Mouse (Mus musculus) cerebellum, postnatal 10 days (tissue): ENCODE results near the gene Nup107.

ENCODE experiments used
- DNase-seq, 2 experiments: peaks; one replicate each; pipeline ENCODE4 v3.0.0; 2021; ENCODE audit warnings: mixed read lengths in 2 of 2

Gene Nup107

DNA sequence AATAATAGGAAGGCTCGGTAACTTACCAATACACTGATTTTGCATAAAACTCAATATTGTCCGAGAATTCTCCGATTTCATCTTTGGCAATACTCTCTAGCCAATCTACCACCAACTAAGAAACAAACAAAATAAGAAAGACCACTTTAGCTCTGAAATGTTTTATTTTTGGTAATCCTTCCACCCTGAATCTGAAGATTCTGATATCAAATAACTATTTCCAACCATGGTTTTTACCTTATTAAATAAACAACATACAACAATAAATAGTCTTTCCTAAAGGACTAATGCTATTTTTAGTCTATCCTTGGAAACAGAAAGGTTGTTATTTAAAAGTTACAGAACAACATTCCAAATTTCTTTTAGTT is 15.4 kb downstream of the Nup107 start:
- no peak for DNase-seq

GRCm38 (mm10) chr10:117776281-117777102 is 16.0 kb downstream of the Nup107 start:
- no peak for DNase-seq

DNA sequence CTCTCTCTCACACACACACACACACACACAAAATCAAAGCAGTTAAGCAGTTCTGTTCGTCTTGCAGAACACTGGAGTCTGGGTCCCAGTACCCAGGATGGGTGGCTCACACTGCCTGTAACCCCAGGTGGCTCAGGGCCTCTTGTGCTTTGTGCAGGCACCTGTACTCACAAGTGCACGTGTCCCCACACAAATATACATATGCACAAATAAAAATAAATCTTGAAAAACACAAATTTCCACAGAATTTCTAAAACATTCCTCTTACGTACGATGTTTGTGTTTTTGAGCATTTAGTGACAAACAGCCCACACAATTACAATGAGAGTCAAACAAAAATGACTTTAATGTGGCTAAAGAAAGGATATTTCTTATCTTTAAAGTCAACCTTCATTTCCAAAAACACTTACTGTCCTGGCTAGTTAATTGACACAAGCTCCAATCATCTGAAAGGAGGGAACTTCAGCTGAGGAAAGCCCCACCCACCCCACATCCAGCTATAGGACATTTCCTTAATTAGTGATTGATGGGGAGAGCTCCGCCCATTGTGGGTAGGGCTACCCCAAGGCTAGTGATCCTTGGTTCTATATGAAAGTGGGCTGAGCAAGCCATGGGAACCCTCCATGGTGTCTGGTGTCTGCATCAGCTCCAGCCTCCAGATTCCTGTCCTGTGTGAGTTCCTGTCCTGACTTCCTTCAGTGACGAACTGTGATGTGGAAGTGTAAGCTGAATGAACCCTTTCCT is 16.9 kb downstream of the Nup107 start:
- no peak for DNase-seq

- no peak for DNase-seq
Measured at GRCm38 (mm10) chr10:117774817-117775120, 17.7 kb downstream of the Nup107 start.

- DNase-seq: no peak
Measured at GRCm38 (mm10) chr10:117774011-117774816, 18.3 kb downstream of the Nup107 start.

DNA sequence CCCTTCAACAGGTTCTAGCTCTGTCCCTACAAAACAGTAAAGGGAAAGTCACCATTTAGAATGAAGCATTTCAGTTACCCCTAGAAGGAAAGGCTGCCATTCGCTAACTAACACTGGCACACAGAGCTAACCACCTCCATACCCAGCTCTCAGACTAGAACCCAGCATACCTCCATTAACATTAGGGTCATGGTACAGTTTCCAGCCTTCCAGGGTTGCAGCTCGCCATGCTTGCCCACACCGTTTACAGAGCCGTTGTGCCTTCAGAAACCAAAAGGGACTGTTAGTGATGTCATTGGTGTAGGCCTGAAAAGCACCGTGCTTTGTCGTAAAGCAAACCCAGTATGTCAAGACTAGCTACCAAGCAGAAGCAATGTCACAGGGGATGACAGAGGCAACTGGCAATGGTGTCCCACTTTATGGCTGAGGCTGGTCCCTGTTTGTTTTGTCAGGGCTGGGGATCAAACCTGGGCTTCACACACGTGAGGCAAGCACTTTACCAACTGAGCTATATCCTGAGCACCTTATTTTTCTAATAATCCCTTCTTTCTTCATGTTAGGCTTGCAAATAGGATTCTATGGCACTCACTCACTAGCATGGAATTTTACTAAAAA is 19.3 kb downstream of the Nup107 start:
- no peak for DNase-seq

GRCm38 (mm10) chr10:117772364-117773105 is 20.0 kb downstream of the Nup107 start:
- DNase-seq: no peak

DNA sequence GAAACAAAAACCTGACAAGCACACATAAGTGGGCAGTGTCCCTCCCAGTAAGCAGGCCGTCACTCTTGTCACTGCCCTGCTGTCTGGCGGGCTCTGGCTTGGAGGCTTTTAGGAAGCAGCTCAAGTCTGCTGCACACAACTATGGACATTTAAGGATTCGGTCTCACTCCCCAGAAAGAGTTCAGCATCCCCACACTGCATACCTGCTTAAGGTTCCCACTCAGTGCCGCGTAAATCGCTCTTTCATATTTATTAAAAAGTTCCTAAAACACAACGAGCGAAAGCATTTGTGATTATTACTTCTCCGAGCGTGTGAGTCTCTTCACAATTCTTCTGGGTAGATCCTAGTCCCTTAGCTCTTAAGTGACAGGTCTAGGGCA is 21.4 kb downstream of the Nup107 start:
- no peak for DNase-seq

- no peak for DNase-seq
Measured at GRCm38 (mm10) chr10:117770286-117771130, 22.0 kb downstream of the Nup107 start.

DNA sequence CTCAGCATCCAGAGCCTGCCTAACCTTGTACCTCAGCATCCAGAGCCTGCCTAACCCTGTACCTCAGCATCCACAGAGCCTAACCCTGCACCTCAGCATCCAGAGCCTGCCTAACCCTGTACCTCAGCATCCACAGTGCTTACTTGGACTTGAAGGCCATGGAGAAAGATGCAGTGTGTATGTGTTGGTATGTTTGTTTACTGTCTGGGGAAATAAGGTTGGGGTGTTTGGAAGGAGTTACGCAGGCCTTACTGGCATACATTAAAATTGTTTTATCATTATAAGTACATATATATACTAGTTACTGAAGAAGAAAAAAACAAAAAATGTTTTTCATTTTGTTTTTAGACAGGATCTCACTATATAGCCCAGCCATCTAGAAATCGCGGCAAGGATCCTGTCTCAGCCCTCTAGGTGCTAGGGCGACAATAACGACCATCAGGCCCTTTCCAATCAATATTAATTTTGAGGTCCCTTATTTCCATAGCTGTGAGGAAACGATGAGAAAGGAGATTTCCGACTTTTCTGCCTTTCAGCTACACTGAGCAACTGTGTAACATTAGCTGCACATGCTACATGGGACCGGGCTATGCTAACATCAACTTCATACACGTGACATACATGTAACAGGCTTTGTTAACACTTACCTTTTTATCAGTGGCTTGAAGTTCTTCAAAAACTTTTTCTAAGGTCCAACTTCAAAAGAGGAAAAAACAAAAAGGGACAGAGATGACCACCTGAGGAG is 22.8 kb downstream of the Nup107 start:
- DNase-seq: no peak

- no peak for DNase-seq
Measured at GRCm38 (mm10) chr10:117768141-117768440, 24.4 kb downstream of the Nup107 start.

DNA sequence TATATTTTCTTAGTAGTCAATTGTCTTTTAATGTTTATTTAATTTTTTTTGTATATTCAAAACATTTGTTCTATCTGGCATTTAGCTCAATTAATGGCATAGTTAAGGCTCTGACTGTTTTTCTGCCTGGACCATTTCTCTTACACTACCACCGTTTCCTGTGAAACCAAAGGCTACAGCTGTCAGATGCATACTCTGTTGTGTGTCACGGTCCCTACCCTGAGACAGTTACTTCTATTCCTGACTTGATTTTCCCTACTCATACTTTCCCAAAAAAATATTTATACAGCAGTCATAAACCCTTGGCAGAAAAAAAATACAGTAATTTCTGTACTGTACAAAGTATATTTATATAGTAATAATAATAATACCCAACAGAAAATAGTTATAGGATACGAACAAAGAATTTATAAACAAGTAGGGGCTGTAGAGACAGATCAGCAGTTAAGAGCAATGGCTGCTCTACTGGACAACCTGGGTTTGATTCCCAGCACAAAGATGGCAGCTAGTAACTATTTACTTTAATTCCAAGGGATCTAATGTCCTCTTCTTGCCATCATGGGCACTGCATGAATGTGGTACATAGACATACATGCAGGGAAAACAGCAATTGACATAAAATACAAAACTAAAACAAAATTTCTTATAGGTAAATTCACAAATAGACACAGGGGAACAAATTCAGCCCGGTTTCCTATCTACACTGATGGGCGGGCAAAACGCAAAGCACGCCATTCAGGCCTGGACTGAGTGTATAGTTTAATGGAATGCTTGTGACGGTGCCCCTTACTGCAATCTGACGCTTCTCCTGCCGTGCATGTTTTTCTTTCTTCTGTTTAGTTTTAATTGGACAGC is 25.0 kb downstream of the Nup107 start:
- no peak for DNase-seq

DNA sequence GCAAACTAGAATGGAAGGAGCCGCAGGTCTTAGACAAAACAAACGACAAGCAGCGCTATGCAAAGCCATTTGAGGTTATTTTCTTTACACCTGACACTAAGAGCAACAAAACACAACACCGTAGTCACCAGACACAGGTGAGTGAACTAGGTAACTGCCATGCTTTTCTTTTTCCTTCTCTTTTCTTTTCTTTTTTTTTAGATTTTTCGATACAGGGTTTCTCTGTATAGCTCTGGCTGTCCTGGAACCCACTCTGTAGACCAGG is 25.7 kb downstream of the Nup107 start:
- no peak for DNase-seq

GRCm38 (mm10) chr10:117766111-117766895 is 26.2 kb downstream of the Nup107 start:
- no peak for DNase-seq

- DNase-seq: no peak
Measured at GRCm38 (mm10) chr10:117765116-117765894, 27.2 kb downstream of the Nup107 start.

GRCm38 (mm10) chr10:117764598-117764997 is 27.9 kb downstream of the Nup107 start:
- DNase-seq: no peak

GRCm38 (mm10) chr10:117763588-117764190 is 28.8 kb downstream of the Nup107 start:
- no peak for DNase-seq

- no peak for DNase-seq
Measured at GRCm38 (mm10) chr10:117762966-117763365, 29.5 kb downstream of the Nup107 start.
